Mouse (Mus musculus) erythroblast, adult 5-6 weeks (primary cell): ENCODE data around the gene Unc93a. TPM values are rescaled to one million over a fixed set of nuclear protein-coding genes. Genes with fewer than 3 reads are reported as not detected.
"Not testable (repeated sequence)": the region's sequence is repeated elsewhere in the genome, so short reads cannot be mapped to it uniquely, and the experiment has no call there.

Experiments
- ATAC-seq: replicated peaks from 2 replicates; pipeline ENCODE4 v1.8.0; 2016; ENCODE audit warnings: moderate number of reproducible peaks, mild to moderate bottlenecking, moderate TSS enrichment, inconsistent platforms; ENCODE audit not compliant: poor library complexity, low FRiP score, severe bottlenecking
- total RNA-seq, 2 experiments: library from RNA; stranded (forward) in 1 of 2; stranded (reverse) in 1 of 2; fragments of 150-400 nt in 1 of 2; fragments of 200-764, 138-1000 nt in 1 of 2; gene quantifications; 2 replicates each; pipeline versions ENCODE4 v1.2.3 to v1.2.4; 2015 to 2017; ENCODE audit warnings: low replicate concordance in 2 of 2

Gene Unc93a
- total RNA-seq, 2 experiments from 2014 or later: not detected

DNA sequence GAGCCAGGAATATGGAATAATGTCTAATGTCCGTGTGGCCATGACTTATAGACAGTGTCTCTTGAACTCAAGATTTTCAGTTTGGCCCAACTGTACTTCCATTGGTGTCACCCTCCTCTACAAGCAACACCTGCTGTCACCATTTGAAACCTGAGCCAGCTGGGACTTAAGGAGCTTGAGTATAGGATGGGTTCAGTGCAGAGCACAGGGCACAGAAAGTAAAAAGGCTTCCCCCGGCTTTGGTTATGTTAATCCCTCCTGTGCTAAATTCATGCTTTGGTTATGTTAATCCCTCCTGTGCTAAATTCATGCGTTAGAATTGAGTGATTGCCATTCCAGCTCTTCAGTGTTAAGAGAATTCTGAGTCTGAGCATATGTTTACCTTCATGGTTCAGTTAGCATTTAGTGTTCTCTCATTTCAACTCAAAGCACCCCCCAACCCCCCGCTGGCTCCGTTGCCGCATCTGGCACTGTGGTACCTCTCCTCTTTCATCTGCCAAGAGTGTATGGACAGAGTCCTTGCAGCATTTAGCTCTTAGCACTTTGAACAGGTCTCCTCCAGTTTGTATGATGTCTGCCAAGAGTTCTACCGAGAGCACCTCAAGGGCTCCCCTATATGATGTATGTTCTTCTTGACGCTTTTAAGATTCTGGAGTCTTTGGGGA is 39.4 kb downstream of the Unc93a start:
- not testable (repeated sequence) for ATAC-seq

- not testable (repeated sequence) for ATAC-seq
These were observed 40.1 kb downstream of the Unc93a start for GRCm38 (mm10) chr17:13091510-13091909.

DNA sequence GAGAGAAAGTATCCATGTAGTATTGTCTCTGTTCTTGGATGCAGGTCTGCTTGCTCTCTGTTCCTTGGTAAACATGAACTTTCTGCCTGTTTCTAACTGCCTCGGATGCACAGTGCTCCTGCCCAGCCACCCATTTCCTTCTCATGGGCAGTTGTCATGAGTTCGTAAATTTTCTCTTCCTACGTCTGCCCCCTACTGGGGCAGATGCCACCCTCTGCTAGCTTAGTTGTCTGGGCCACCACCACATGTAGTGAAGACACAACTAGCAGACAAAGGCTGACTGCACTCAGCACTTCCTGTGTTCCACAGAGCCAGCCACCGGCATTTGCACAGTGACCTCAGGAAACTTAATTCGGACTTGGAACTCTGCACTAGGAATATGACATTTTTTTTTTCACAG is 62.4 kb downstream of the Unc93a start:
- not testable (repeated sequence) for ATAC-seq

DNA sequence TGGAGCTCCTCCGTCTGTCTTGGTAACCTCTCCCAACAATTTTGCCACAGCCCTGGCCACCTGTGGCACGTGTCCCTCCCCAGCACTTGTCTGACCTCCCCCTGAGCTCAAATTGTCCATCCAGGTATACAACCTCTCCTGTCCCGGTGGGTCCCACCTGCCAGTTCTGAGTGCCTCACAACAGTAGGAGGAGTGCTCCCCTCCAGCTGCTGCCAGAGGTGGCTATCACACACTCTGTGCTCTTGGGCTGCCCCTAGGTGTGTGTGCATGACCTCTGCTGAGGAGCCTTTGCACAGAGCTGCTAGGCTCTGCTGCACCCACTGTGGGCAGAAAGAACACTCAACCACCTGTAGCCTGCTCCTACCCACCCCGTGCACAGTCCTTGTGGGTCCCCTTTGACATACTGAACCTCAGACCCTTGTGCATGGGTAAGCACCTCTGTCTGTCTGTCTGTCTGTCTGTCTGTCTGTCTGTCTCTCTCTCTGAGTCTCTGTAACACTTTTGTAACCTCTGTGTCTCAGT is 63.7 kb downstream of the Unc93a start:
- not testable (repeated sequence) for ATAC-seq

DNA sequence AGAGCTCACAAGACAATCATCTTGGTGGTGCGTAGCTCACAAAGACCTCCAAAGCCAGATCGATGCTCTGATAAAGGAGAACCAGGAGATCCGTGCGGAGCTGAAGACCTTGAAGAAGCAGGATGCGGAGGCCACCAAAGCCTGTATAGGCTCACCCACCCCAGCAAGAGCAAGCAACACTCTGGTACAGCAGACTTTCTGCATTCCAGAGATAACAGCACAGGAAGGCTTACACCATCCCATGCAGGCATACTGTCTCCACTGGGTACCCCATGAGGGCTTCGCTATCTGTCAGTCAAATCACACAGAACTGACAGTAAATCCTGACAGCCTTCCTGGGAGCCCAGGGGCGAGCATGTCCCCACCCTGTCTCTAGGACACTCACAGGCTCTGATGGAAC is 68.7 kb downstream of the Unc93a start:
- ATAC-seq: not testable (repeated sequence)

- ATAC-seq: not testable (repeated sequence)
These were observed 70.8 kb downstream of the Unc93a start, which contains the start of gene Tcp10b for GRCm38 (mm10) chr17:13060804-13061203. TSS of gene Tcp10b (plus strand) at chr17:13061104.

Other genes starting within 250 kb of the Unc93a start
- gene Pnldc1, start 221.6 kb downstream of the Unc93a start, total RNA-seq (2015; ENCODE audit: low replicate concordance): not detected in 2 replicates
- gene Pnldc1, start 221.6 kb downstream of the Unc93a start, total RNA-seq (2017; ENCODE audit: low replicate concordance): not detected in 2 replicates
- 98.2 and 107 TPM in 2 replicates for gene Tcp1, start 216.1 kb downstream of the Unc93a start, total RNA-seq (2015; ENCODE audit: low replicate concordance)
- gene Tcp1, start 216.1 kb downstream of the Unc93a start, total RNA-seq (2017; ENCODE audit: low replicate concordance): 117 and 145 TPM in 2 replicates
- gene Mrpl18, start 215.5 kb downstream of the Unc93a start, total RNA-seq (2015; ENCODE audit: low replicate concordance): 44.4 and 51.4 TPM in 2 replicates
- gene Mrpl18, start 215.5 kb downstream of the Unc93a start, total RNA-seq (2017; ENCODE audit: low replicate concordance): 33.6 and 46.0 TPM in 2 replicates
- not detected in 2 replicates for gene Acat3, start 191.2 kb downstream of the Unc93a start, total RNA-seq (2015; ENCODE audit: low replicate concordance)
- gene Acat3, start 191.2 kb downstream of the Unc93a start, total RNA-seq (2017; ENCODE audit: low replicate concordance): not detected in 2 replicates
- 1.0 and 3.1 TPM in 2 replicates for gene Acat2, start 171.1 kb downstream of the Unc93a start, total RNA-seq (2015; ENCODE audit: low replicate concordance)
- gene Acat2, start 171.1 kb downstream of the Unc93a start, total RNA-seq (2017; ENCODE audit: low replicate concordance): 5.2 and 7.1 TPM in 2 replicates
- 36.1 and 36.2 TPM in 2 replicates for gene Wtap, start 137.6 kb downstream of the Unc93a start, total RNA-seq (2015; ENCODE audit: low replicate concordance)
- gene Wtap, start 137.6 kb downstream of the Unc93a start, total RNA-seq (2017; ENCODE audit: low replicate concordance): 37.9 and 68.2 TPM in 2 replicates
- gene Sod2, start 125.0 kb downstream of the Unc93a start, total RNA-seq (2015; ENCODE audit: low replicate concordance): 22.2 and 45.7 TPM in 2 replicates
- gene Sod2, start 125.0 kb downstream of the Unc93a start, total RNA-seq (2017; ENCODE audit: low replicate concordance): 8.3 and 21.9 TPM in 2 replicates
- gene Gpr31b, start 79.5 kb downstream of the Unc93a start, total RNA-seq (2015; ENCODE audit: low replicate concordance): 1.0 TPM in 1 of 2 replicates, not detected in the other
- gene Gpr31b, start 79.5 kb downstream of the Unc93a start, total RNA-seq (2017; ENCODE audit: low replicate concordance): not detected in 2 replicates
- not detected in 2 replicates for gene Tcp10b, start 70.7 kb downstream of the Unc93a start, total RNA-seq (2015; ENCODE audit: low replicate concordance)
- 0.14 and 1.6 TPM in 2 replicates for gene Tcp10b, start 70.7 kb downstream of the Unc93a start, total RNA-seq (2017; ENCODE audit: low replicate concordance)
- gene Smok2a, start 89.4 kb upstream of the Unc93a start, total RNA-seq (2015; ENCODE audit: low replicate concordance): not detected in 2 replicates
- gene Smok2a, start 89.4 kb upstream of the Unc93a start, total RNA-seq (2017; ENCODE audit: low replicate concordance): not detected in 2 replicates
- not detected in 2 replicates for gene Smok2b, start 98.4 kb upstream of the Unc93a start, total RNA-seq (2015; ENCODE audit: low replicate concordance)
- 1.4 TPM in 1 of 2 replicates, not detected in the other for gene Smok2b, start 98.4 kb upstream of the Unc93a start, total RNA-seq (2017; ENCODE audit: low replicate concordance)
- gene Tcp10c, start 222.8 kb upstream of the Unc93a start, total RNA-seq (2015; ENCODE audit: low replicate concordance): not detected in 2 replicates
- gene Tcp10c, start 222.8 kb upstream of the Unc93a start, total RNA-seq (2017; ENCODE audit: low replicate concordance): not detected in 2 replicates